Comparison of ENCODE assay signal across 8 mouse cellular contexts in the genomic region with DNA sequence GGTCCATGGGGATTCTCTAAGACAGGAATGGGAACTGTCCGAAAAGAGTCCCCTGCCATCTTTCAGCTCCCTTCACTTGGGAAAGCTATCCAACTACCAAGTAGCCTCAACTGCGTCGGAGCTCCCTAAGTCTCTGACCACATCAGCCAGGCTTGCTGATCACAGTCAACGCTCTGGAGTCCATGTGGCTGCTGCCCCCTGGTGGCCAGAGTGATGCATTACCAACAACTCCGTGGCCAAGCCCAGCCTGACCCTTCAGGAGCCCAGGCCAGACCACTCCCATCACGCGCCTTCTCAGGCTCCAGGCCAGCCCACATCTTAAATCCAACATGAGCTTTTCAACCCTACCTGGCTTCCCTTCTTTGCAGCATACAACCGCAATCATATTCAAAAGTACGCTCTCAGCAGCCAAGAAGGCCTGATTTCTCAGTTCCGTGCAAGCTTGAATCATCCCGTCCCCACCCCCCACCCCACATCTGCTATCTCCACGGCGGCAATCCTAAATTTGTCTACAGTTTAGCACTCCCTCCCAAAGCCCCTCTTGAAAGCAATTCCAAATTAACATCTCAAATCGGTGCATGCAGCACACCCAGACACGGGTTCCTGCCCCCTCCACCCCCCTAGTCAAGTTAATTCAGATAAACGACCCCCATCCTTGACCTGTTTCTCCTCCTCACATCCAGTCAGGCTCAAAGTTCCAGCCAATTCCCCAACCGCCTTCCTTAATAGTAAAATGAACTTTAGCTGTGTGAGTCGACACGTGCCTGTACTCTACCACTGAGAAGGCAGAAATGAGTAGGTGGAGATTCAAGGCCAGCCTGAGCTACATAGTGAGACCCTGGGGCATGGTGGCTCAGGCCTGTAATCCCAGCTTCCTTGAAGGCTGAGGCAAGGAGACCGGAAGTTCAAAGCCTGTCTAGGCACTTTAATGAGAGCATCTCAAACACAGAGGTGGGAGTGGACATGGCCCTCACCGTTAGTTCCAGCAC. TPM values are rescaled to one million over a fixed set of nuclear protein-coding genes. Genes with fewer than 3 reads are reported as not detected.
A peak's percentile ranks its signal among the peaks of the same experiment; 100 is the strongest.
DNase-seq lines count a peak whose midpoint lies in the region; ATAC-seq and TF ChIP-seq lines count a peak whose summit lies in the region.

No protein-coding gene starts in this region.

- H3K27ac ChIP-seq in cortical plate, adult 2 months (ENCODE audit: insufficient read depth, low read length) = no peak overlapping the region

- DNase-seq in ZHBTc4 (ENCODE audit: low read depth, low spot score) = peak; percentile 96
- peak; percentile 83 for DNase-seq in gastrocnemius, postnatal 14 days
- peak; percentile 43 to 89 for DNase-seq in left cerebral cortex, adult 9 months (ENCODE audit: low spot score in 2 of 2)
- DNase-seq in right cerebral cortex, postnatal 14 days = peak; percentile 84
- DNase-seq in urinary bladder, postnatal 25 days (ENCODE audit: low spot score) = peak; percentile 85

- no peak for TF ChIP-seq POLR2A in cortical plate, adult 2 months (IDR thresholded peaks at IDR 0.05; ENCODE audit: extremely low read depth, insufficient read depth, low read length)

- no peaks in the 10 kb centered on the region for H3K4me1 ChIP-seq in cortical plate, adult 2 months (ENCODE audit: control insufficient read depth, insufficient read depth, low read length)

- no peak overlapping the region for H3K4me3 ChIP-seq in cortical plate, adult 2 months (ENCODE audit: insufficient read depth, low read length)

- intact Hi-C loops in gastrocnemius, postnatal 14 days (cut with DNase I; ENCODE audit: low total_unique reads) = no loop called here

- TF ChIP-seq CTCF in cortical plate, adult 2 months (IDR thresholded peaks at IDR 0.05; ENCODE audit: extremely low read depth, insufficient read depth, low read length) = peak; percentile 96

- ATAC-seq in inflammation-experienced regulatory T-cells, adult 6 months = peak; percentile 52
- ATAC-seq in megakaryocyte-erythroid progenitor cell, adult 5-6 weeks (replicated peaks; ENCODE audit: low FRiP score, low TSS enrichment, poor library complexity, severe bottlenecking) = peak; percentile 86

RNA-seq across cellular contexts. Expression of a gene that starts 8.4 kb away (rescaled TPM):
- polyA plus RNA-seq in cortical plate, adult 2 months (2012; rRNA removed) = 10.5 and 10.7 TPM in 2 replicates
- under 1 TPM; 0.13 to 0.35 TPM for total RNA-seq in gastrocnemius, postnatal 14 days (2021)
- 10 to 100 TPM; 18.1 to 32.0 (median 30.0) TPM for polyA plus RNA-seq in inflammation-experienced regulatory T-cells, adult 6 months (2017; shearing (Covaris generic))
- total RNA-seq in megakaryocyte-erythroid progenitor cell, adult 5-6 weeks (2014; fragmentation: Nextera tagmentation) = 0.40 and 0.57 TPM in 2 replicates
- 0.91 TPM in 1 of 2 replicates, not detected in the other for total RNA-seq in megakaryocyte-erythroid progenitor cell, adult 5-6 weeks (2017)

RNA-seq across cellular contexts. Expression of a gene that starts 32.5 kb away (rescaled TPM):
- 22.7 and 25.7 TPM in 2 replicates for polyA plus RNA-seq in cortical plate, adult 2 months (2012; rRNA removed)
- total RNA-seq in gastrocnemius, postnatal 14 days (2021) = 1 to 10 TPM; 5.7 to 8.7 TPM
- 10 to 100 TPM; 24.6 to 26.2 (median 25.0) TPM for polyA plus RNA-seq in inflammation-experienced regulatory T-cells, adult 6 months (2017; shearing (Covaris generic))
- 16.0 and 24.9 TPM in 2 replicates for total RNA-seq in megakaryocyte-erythroid progenitor cell, adult 5-6 weeks (2014; fragmentation: Nextera tagmentation)
- total RNA-seq in megakaryocyte-erythroid progenitor cell, adult 5-6 weeks (2017) = 13.5 and 15.2 TPM in 2 replicates

RNA-seq across cellular contexts. Expression of a gene that starts 33.3 kb away (rescaled TPM):
- 7.4 and 8.0 TPM in 2 replicates for polyA plus RNA-seq in cortical plate, adult 2 months (2012; rRNA removed)
- total RNA-seq in gastrocnemius, postnatal 14 days (2021) = 1 to 10 TPM; 5.4 to 5.9 TPM
- polyA plus RNA-seq in inflammation-experienced regulatory T-cells, adult 6 months (2017; shearing (Covaris generic)) = 1 to 10 TPM; 2.2 to 4.0 (median 2.5) TPM
- 18.8 and 20.3 TPM in 2 replicates for total RNA-seq in megakaryocyte-erythroid progenitor cell, adult 5-6 weeks (2014; fragmentation: Nextera tagmentation)
- 10.1 and 12.5 TPM in 2 replicates for total RNA-seq in megakaryocyte-erythroid progenitor cell, adult 5-6 weeks (2017)

RNA-seq across cellular contexts. Expression of a gene that starts 49.7 kb away (rescaled TPM):
- 287 and 292 TPM in 2 replicates for polyA plus RNA-seq in cortical plate, adult 2 months (2012; rRNA removed)
- total RNA-seq in gastrocnemius, postnatal 14 days (2021) = 10 to 100 TPM; 46.5 to 51.4 TPM
- polyA plus RNA-seq in inflammation-experienced regulatory T-cells, adult 6 months (2017; shearing (Covaris generic)) = 10 to 100 TPM in 1 of 3 experiments, 1 to 10 TPM in 2; 8.5 to 13.3 (median 8.9) TPM
- total RNA-seq in megakaryocyte-erythroid progenitor cell, adult 5-6 weeks (2014; fragmentation: Nextera tagmentation) = 97.9 and 123 TPM in 2 replicates
- total RNA-seq in megakaryocyte-erythroid progenitor cell, adult 5-6 weeks (2017) = 49.1 and 74.7 TPM in 2 replicates
